Mouse (Mus musculus) erythroid progenitor cell, adult 5-6 weeks (primary cell): ENCODE measurements at regions not wholly inside any gene's neighbourhood (a gene's known extent, or its start where the extent isn't known, plus 50 kb on each side); places are given as distances from the start of the nearest gene placed in this dataset.

Experiments
- ATAC-seq: replicated peaks from 2 replicates; pipeline ENCODE4 v1.8.0; 2016; ENCODE audit warnings: moderate number of reproducible peaks, mild to moderate bottlenecking, moderate TSS enrichment, inconsistent platforms; ENCODE audit not compliant: poor library complexity, low FRiP score, severe bottlenecking

DNA sequence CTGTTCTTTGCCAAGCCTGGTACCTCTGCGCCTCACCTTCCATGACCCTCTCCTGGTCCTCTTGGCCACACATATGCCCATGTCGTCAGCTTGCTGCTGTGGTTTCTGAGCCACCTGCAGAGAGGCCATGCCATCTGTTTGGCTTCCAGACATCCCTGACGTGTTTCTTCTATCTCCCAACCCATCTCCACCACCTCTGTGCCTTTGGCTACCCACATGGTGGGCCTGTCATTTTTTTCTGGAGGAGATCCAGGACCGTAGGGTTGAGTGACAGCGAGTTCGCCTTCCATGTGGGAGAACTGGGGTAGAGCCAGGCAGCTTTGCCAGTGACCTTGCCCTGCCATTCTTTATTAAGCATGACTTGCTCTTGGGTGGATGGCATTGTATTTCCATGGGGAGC, 278.4 kb upstream of the Thsd7b start:
- ATAC-seq, result no peak

DNA sequence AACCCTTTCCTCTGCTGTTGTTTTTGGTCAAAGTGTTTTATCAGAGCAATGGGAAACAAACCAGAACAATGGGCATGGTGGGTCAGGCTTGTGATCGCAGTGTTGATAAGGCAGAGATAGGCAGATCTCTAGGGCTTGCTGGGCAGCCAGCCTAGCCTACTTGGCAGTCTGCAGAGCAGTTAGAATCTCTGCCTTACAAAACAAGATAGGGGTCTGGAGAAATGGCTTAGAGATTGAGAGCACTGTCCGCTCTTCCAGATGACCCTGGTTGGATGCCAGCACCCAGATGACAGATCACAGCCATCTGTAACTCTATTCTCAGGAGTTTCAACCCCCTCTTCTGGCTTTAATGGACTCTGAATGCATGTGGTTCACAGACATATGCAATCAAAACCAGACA, 289.7 kb upstream of the Thsd7b start:
- ATAC-seq, result no peak

DNA sequence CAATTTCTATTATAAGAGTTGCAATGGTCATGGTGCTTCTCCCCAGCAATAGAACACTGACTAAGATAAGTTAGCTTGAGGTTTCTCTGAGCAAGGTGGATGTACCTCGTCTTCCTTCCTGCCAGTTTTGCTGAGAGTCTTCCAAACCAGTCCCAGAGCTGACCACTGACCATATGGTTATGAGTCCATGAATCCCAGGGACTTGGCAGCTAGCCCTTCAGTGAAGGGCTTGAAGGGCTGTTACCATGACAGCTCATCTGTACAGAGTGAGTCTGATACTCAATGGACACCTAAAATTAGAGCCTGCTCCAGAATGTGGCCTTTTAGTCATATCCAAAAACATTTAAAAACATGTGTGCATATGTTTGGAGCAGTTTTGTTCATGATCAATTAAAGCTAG, 297.5 kb upstream of the Thsd7b start:
- no peak for ATAC-seq

DNA sequence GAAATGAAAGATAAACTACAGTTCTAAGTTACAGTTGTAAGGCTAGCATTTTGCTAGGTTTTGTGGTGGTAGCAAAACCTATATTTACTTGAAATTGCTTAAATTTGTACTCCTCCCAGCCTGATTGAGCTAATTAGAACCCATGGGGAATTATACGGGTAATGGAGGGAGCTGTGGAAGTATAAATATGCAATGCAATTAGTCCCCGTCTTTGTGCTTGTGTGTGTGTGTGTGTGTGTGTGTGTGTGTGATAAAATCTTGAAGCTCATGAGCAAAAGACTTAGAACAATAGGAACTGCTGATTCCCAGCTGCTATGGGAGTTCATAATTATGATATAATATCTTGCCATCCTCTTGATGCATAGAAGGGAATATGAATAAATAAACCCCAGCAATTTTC, 321.7 kb upstream of the Thsd7b start:
- no peak for ATAC-seq

DNA sequence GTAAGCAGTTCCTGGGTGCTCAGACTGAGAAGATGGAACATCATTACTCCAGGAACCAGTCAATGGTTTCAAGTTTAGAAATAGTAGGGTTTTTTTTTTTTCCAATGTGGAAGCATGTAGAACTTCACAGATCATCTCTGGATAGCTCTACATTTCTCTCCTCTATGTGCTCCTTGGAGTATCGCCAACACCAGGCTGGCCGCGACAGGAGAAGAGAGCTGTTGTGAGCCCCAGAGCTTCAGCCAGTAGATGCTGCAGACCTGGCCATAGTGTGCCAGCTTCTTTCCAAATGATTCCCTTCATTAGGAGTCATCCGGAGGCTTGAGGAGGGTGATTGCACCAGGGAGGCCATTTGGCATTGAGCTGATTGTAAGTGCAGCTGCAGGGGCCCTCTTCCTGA, 322.6 kb upstream of the Thsd7b start:
- ATAC-seq, result no peak

DNA sequence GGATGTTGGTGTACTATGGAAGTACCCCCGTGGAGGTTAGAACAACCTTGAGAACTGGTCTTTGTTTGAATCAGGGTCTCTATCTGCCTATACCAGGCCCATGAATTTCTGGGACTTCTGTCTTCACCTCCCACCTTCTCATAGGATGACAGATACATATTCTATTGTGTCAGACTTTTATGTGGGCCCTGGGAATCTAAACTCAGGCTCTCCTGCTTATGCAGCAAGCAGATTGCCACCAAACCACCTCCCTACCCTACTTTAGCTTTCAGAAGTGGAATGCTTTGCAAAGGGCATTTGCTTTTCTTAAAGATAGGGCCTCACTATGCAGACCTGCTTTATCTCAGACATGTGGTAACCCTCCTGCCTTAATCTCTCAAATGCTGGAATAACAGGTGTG, 322.7 kb upstream of the Cxcr4 start:
- ATAC-seq, result no peak

DNA sequence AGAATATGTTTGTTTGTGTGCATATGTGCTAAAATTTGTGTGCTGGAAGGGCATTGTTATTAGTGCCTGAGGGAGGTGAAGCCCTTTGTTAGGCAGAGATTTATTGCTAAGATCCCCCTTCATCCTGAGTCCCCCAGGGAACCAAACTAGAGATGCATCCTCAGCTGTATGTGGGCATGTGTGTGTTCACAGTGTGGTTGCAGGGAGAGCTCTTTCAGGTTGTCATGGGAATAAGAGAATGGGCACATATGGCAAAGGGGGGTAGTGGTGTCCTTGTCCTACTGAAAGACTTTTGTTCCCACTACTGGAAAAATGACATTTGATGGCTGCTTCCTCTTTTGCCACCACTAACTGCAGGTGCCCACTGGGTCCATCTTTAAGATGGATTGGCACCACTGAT, 320.4 kb upstream of the Cxcr4 start:
- no peak for ATAC-seq

DNA sequence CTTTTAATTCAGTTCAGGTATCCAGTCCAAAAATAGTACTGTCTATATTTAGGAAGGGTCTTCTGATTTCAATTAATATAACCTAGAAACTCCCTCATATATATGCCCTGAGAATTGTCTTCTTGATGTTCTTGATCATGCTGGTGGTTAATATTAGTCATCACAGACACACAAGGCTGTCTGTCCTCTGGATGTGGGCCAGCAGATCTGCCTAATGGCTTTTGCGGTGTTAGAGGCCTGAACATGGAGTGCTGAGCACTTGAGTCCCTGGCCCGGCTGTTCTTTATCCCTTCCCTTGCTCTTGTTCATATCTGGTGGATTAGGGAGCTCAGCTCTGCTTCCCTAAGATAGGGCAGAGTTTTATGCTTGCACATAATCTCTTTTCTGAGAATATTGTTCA, 315.5 kb upstream of the Cxcr4 start:
- no peak for ATAC-seq

DNA sequence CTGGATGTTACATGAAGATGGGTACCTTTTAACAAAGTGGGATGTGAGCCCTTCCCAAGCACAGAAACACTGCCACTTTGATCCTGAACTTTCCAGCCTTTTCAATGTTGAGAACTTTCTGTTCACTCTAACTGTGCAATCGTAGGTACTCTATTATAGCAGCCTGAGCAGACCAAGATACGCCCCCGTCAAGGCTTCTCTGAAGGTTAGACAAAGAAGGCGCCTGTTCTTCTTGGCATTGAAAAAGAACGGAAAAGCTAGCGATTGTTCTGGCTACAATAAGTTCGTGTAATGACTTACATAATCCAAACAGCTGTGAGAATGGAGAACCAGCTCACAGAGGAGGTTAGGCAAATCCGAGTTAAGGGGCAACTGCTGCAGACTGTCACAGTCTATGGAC, 305.9 kb upstream of the Cxcr4 start:
- ATAC-seq, result no peak

DNA sequence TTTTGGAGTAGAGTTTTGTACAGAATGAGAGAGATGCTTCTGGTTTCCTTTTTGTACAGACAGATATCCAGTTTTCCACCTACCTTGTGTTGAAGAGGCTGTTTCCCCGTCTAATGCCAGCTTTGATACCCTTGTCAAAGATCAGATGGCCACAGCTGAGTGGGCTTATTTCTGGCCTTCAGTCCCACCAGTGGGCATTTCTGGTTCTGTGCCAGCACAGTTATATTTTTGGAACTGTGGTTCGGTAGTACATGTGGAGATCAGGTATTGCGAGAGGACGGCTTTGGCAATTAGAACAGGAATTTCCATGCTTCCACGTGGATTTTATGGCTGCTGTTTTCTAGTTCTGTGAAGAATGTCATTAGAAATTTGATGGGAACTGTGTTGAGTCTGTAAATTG, 302.5 kb upstream of the Cxcr4 start:
- ATAC-seq, result no peak

DNA sequence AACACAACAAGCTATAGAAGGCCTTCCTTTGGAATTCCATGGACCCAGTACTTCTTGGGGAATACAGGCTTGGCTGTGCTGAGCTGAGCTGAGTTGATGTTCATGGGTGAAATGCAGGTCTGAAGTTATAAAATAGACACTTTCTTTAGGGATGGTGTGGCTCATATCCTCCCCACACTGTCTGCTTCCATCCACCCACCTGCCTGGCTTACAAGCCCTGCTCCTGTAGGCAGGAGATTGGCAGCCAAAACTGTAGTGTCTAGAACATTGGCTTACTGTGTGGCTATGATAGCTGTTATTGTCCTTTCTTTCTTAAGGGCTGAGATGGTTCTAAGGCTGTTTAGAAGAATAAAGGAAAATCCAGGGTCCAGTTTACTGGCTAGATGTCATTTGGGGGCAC, 286.2 kb upstream of the Cxcr4 start:
- ATAC-seq, result no peak

DNA sequence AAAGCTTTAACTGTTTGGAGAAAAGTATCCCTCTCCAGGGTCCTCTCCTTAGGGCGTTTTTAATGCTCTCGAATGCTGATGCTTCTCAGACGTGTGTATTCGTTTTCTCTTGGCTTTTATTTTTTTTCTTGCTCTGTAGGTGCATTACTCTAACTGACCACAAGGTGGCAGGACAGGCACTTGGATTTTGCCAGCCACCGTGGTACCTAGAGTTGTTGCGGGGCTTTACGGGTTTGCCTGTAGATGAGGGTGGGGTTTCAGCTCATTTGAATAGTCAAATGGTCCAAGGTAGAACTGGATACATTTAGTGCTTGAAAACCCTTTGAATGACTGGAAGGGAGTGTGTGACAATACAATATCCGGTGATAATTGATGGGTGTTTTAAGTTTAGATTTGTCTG, 283.2 kb upstream of the Cxcr4 start:
- ATAC-seq, result no peak

DNA sequence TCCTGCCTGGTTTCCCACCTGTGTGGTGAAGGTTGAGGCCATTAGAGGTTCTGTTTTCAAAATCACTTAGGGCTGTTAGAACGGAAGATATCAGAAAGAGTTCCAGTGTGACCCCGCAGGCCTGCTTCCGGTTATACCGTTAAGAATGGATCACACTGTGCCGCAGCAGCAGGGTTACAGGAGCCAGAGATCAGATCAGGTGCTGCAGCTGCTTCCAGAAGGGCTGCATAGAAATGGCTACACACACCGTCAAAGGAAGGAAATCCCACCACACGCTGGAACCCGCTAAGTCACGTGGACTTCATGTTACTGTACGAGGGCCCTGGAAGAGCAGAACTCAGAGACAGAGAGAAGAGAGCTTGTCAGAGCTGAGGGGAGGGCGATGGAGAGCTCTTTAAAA, 282.1 kb upstream of the Cxcr4 start:
- ATAC-seq, result no peak

DNA sequence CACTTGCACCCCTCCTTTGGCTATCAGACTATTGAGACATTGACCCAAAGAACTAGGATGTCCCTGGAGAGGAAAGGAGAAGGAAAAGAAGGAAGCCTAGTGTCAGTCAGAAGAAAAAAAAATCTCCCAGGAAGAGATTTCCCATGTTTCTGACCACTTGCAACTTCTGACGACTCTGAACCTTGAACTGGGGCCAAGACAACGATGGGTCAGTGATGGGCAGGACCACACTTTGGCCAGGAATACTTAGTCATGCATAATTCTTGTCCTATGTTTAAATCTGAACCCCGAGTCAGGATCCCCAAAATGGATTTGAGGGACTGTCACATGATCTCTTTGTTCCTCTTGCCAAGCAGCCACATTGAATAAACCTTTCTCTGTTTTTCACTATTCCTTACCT, 276.7 kb upstream of the Cxcr4 start:
- ATAC-seq, result no peak

DNA sequence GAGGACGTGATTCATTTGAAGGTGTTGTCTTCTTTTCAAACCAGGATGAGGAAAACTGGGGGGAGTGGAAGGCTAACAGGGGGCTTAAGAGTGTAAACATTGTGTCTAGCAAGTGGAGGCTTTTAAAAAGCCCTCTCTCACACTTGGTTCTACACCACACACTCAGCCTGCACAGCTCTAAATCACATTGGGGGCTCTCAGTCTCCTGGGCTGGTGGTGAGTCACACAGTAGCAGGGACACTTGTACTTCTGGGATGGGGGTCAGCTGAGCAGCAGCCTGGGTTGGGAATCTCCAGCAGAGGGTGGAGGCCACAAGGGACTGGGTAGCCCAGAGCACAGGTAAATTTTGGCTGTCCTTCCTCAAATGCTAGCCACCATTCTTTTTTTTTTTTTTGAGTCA, 268.4 kb upstream of the Cxcr4 start:
- ATAC-seq, result no peak

DNA sequence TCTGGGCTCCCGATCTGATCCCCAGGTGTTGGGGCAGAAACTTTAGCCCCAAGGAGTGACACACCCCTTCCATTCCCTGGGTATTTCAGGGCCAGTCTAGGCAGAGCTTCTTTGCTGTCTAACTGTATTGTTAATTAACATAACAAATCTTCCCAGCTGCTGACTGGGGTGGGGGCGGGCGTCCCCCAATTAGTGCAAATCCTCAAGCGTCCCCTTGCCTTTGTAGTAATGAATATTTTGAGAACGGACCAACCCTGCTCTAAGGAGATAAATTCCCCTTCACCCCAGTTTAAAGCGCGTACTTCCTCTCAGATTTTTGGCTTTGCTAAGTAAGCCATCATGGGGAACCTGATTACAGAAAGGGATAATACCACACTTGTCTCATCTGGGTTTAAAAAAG, 268.0 kb upstream of the Cxcr4 start:
- no peak for ATAC-seq

DNA sequence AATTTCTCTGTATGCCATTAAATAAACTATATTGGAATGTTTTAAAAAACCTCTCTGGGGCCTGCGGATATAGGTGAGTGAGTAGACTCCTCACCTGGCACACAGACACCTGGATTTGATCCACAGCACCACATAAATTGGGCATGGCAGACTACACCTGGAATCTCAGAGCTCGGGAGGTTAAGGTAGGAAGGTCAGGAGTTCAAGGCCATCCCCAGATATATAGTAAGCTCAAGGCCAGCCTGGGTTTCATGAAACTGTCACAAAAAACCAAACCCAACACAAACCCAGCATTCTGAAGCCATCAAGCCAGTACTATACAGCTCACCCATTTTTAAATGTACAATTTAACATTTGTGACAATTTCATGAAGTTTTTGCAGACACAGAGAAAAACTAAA, 266.6 kb upstream of the Cxcr4 start:
- no peak for ATAC-seq

DNA sequence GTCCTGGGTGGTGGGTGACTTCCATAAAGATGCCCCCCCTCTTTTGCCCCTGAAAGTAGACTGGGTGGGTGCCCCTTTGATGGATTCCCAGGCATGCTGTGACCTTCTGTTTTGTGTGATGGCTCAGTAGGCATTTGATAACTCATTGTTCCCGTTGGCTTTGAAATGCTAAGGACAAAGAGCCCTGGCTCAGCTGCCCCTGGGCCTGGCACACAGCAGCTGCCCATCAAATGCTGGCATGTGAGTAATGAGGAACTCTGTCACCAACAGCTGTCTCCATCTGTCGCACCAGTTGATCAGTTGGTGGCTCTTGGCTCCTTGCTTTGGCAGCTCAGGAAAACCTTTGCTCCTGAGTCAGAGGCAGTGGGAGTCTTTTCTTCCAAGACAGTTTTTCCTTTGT, 264.8 kb upstream of the Cxcr4 start:
- ATAC-seq, result no peak

DNA sequence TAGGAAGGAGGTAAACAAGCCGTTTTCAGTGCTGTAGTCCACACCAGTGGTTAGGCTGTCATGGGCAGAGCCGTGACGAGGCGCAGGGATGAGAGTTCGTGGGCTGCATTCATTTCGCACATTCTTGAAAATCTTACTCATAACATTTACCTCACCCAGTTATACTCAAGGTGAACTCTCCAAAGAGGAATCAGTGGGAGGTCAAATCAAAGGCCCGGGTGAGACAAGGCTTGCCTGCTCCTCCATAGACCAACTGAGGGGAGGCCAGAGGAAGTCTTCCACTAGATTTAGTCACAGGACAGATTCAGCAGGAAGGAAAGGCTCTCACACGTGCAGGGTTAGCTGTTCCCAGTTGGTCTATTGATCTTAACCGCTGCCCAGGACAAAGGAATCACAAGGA, 262.6 kb upstream of the Cxcr4 start:
- ATAC-seq, result no peak

DNA sequence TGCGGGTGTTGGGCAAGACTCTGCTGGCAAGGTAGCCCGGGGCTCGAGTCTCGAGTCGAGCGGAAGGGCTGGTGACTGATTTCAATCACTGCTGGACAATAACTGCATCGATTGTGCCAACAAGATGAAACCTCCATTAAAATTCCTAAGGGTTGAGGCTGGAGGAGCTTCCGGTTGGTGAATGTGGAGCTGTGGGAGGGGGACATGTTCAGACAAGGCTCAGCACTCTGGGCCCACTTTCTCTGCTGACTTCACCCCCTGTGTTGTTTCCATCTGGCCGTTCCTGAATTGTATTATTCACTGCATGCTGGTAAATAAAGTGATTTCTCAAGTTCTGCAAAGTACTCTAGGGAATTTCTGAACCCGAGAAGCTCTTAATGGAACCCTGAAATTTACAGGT, 261.2 kb upstream of the Cxcr4 start:
- no peak for ATAC-seq

DNA sequence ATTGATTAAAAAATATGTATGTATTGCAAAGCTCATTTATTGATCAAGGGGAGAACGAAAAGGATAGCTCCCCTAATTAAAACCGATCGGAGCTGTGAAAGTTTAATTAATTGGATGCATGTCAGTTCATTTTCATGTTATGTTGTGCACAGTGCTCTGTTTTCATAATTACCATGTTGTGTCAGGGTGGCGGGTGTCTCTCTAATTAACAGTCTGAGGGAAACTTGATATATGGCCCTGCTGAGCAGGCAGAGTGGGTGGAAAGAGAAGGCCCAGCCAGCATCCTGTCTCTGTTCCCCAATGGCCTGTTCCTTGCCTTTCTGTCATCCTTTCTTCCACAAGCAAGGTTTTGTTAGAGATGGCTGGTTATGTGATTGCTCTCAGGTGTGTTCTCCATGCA, 245.3 kb upstream of the Cxcr4 start:
- no peak for ATAC-seq

DNA sequence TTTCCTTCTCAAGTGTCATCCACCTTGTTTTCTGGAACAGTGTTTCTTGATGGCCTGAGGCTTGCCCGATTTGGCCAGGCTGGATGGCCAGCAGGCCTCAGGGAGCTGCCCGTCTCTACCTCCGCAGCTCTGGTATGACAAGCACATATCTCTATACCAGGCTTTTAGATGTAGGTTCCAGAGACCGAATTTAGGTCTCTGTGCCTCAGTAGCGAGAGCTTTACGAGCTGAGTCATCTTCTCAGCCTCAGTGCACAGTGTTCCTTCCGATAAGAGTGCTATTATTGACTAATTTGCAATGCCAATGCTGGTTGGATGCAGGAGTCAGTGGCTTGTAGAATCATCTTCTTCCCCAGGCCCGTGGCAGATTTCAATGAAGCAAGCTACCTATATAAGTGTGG, 243.4 kb upstream of the Cxcr4 start:
- no peak for ATAC-seq

DNA sequence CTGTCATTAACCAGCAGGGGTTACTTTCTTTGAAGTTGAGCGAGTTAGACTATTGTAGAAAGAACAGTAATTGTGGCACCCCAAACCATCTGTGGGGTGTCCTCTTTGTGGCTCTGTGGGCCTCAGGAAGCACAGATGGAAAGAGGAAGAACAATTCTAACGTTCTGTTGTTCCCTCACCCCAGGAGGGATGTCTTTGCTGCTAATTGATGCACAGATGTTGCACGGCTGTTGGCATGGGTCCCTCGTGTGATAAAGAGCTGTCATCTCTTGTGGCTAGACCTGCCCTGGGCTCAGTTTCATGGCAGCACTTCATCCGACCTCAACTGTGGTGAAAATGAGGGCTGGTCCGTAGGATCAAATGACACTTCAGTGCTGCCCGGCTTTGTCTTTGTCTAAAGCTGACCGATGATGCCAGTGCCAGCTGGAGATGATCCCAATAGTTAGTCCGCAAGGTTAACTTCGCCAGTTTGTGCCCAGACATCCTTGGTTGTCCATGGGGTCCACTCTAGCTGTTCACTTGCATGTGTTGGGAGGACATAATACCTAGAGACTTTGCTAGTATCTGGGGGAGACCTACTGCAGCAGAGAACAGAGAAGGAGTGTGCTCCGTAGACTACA, 241.1 kb upstream of the Cxcr4 start:
- ATAC-seq, result no peak
